Mouse (Mus musculus): ENCODE measurements around the gene Hspb8. TPM values are rescaled to one million over a fixed set of nuclear protein-coding genes. Genes with fewer than 3 reads are reported as not detected.
A peak's percentile ranks its signal among the peaks of the same experiment; 100 is the strongest.

Gene Hspb8
- polyA plus RNA-seq, 1 experiment from 2014 or later = 8.6 TPM

DNA sequence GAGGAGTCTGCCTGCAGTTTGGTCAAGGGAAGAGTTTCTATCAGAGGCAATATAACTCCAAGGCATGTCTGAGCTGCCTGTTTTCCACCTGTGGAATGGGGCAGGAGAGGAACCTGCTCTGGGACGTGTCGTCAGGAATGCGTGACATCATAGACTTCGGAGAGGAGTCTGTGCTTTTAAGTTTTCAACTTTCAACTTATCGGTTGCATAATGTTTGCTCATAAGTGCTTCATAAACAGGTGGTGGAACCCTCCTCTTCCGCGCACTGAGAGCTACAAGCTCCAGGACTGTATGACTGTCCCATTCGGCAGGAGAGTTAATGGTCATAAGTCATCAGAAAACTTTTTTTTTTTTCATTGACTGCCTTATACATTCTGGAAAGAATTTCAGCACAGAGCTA, 1.1 kb upstream of the Hspb8 start:
- Histone ChIP-seq H3K36me3 (replicated peaks) (no peaks in the 10 kb centered on the region), H3K27ac (no peak overlapping the region), H3K27me3 (ENCODE audit: poor library complexity, severe bottlenecking) (peaks cover 28% of the 10 kb centered on the region), H3K4me1 (peaks cover 51% of the 10 kb centered on the region), H3K9me3 (no peaks in the 10 kb centered on the region), H3K4me3 (no peak overlapping the region)
- 86% methylated on average over 8 of the region's 8 CpGs for WGBS
- DNase-seq (ENCODE audit: extremely low spot score, low spot score) = no peak

DNA sequence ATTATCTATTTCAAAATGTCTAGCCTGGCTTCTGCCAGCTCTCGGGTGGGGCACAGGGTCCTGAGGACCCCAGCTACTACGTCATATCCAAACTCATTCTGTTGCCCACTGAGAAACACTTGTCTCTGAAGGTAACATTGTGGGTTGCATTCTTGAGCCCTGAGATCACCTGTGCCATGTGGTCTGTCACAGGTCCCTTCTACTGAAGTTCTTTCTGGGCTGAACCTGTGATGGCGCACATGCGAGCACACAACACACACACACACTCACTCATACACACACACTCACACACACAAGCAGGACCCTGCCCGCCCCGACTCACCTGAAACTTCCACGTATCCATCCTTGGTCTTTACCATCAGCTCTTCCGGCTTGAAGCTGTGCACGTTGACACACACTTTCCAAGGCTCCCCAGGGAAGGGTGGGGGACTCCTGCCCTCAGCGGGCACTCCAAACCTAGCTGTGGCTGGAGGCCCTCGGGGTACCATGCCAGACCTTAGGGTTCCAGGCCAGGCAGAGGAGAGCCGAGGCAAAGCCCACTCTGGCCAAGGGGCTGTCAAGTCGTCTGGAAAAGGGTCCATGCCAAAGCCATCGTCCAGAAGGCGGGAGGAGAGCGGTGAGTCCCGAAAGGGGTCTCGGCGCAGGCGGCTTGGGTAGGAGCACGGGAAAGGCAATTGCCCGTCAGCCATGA, 728 bp downstream of the Hspb8 start:
- DNase-seq (ENCODE audit: extremely low spot score, low spot score) = no peak
- 59% methylated on average over 22 of the region's 22 CpGs for WGBS
- Histone ChIP-seq H3K36me3 (replicated peaks) (no peaks in the 10 kb centered on the region), H3K27ac (peak overlapping the region; percentile 84), H3K27me3 (ENCODE audit: poor library complexity, severe bottlenecking) (peaks cover 28% of the 10 kb centered on the region), H3K4me1 (peaks cover 64% of the 10 kb centered on the region), H3K9me3 (no peaks in the 10 kb centered on the region), H3K4me3 (peak overlapping the region; percentile 49)

DNA sequence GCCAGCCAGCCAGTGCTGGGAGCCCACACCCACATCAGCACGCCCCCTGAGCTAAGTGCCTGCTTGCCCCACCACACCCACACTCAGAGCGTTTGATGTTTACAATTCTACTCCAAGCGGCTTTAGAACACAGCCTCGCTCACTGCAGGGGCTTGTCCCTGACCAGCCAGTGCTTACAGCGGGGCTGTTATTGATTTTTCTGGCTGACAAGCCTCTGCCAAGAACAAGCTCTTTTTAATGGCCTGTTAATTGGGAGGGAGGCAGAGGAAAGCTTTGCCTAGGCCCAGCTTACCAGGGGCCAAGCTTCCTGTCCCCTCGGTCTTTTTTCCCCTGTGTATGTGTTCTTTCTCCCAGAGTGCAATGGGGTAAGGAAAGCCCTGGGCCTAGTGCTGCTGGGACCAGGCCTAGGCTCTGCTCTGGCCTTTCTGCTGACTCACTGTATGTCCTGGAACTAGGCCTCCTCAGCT, 1.9 kb downstream of the Hspb8 start:
- Histone ChIP-seq H3K4me3 (peak overlapping the region; percentile 24; the same call in 1 of the 2 replicates), H3K4me1 (peaks cover 75% of the 10 kb centered on the region)

DNA sequence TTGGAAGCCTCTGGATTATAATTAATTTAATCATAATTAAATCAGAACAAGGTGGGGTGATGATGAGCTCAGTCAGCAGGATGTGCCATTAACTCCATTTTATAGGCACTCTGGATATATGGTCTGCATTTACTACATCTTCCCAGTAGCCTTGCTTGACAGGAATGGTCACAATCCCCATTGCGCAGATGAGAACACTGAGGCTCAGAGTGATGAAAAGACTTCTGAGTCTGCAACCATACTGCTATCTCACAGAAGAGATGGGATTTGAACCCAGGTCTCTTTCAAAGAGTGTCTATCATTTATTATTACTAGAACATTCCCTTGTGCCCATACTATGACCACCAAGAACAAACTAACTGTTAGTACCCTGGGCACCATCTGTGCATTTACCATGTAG, 2.5 kb downstream of the Hspb8 start:
- 92% methylated on average over 1 of the region's 1 CpGs for WGBS
- H3K4me3 ChIP-seq = peak overlapping the region; percentile 24; the same call in 1 of the 2 replicates
- no peaks in the 10 kb centered on the region for H3K9me3 ChIP-seq
- H3K4me1 ChIP-seq = peaks cover 78% of the 10 kb centered on the region
- H3K27me3 ChIP-seq (ENCODE audit: poor library complexity, severe bottlenecking) = peaks cover 28% of the 10 kb centered on the region
- no peak for DNase-seq (ENCODE audit: extremely low spot score, low spot score)
- no peaks in the 10 kb centered on the region for H3K36me3 ChIP-seq (replicated peaks)
- peak overlapping the region; percentile 79 for H3K27ac ChIP-seq

More for the DNA sequence above, 1.9 kb downstream of the Hspb8 start:
- DNase-seq (ENCODE audit: extremely low spot score, low spot score) = peak; percentile 67
- H3K36me3 ChIP-seq (replicated peaks) = no peaks in the 10 kb centered on the region
- H3K27me3 ChIP-seq (ENCODE audit: poor library complexity, severe bottlenecking) = peaks cover 28% of the 10 kb centered on the region
- peak overlapping the region; percentile 79 for H3K27ac ChIP-seq
- no peaks in the 10 kb centered on the region for H3K9me3 ChIP-seq
- WGBS = 5% methylated on average over 6 of the region's 6 CpGs

DNA sequence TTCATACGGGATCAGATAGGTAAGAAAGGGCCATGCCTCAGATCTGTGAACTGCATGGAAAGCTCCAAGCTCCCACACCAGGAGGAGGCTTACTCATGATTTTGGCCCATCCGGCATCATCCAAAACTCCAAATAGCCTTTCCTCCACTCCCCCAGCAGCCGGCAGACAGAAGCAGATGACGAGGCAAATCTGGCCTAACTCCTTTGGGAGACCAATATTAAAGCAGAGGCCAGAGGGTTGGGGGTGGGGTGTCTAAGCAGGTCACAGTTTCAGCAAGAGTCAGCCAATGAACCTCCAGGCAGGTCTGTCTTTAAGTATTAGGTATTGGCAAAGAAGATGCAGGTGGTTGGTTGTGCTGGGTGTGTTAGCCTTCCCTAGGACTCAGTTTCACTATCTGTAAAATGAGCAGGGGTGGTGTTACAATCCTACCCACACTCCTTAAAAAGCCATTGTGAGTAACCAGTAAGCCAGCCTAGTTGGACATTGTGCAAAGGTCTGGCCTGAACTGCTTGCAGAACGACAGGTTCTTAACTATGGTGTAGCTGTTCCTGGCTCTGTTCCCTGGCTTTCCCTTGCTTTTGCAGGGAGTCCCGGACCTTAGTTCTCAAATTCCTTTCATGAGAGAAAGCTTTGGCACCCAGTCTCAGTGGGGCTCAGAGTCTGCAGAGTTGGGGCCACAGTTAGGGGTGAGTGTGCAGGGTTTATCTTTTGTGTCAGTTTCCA, 3.2 kb downstream of the Hspb8 start:
- H3K9me3 ChIP-seq = no peaks in the 10 kb centered on the region
- H3K27me3 ChIP-seq (ENCODE audit: poor library complexity, severe bottlenecking) = peaks cover 28% of the 10 kb centered on the region
- H3K4me3 ChIP-seq = no peak overlapping the region
- H3K27ac ChIP-seq = peak overlapping the region; percentile 79
- DNase-seq (ENCODE audit: extremely low spot score, low spot score) = no peak
- WGBS = 50% methylated on average over 6 of the region's 6 CpGs
- H3K36me3 ChIP-seq (replicated peaks) = 0 out of 2 replicates have a peak, but pooled peaks cover 3% of the 10 kb centered on the region
- H3K4me1 ChIP-seq = peaks cover 81% of the 10 kb centered on the region

DNA sequence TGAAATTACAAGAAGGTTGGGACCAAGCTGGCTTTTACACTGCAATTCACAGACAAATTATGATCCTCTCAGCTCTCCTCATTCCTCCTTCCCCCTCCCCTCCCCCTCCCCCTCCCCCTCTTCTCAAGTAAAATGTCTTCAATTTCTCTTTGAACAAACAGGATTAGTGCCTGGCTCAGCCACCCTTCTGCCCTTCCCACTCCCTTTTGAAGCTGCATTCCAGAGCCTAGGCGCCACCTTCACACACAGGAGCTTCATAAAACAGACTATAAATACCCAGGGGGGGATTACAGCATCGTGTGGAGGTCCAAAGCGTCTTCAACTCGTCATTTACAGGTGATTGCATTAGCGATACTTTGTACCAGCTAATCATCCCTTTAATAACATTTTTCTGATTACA, 6.5 kb downstream of the Hspb8 start:
- 13% methylated on average over 5 of the region's 5 CpGs for WGBS
- Histone ChIP-seq H3K36me3 (replicated peaks) (0 out of 2 replicates have a peak, but pooled peaks cover 5% of the 10 kb centered on the region), H3K27me3 (ENCODE audit: poor library complexity, severe bottlenecking) (0 out of 2 replicates have a peak, but pooled peaks cover 8% of the 10 kb centered on the region), H3K4me1 (peaks cover 88% of the 10 kb centered on the region), H3K27ac (peak overlapping the region; percentile 81), H3K4me3 (peak overlapping the region; percentile 24; the same call in 1 of the 2 replicates), H3K9me3 (no peaks in the 10 kb centered on the region)
- no peak for DNase-seq (ENCODE audit: extremely low spot score, low spot score)

DNA sequence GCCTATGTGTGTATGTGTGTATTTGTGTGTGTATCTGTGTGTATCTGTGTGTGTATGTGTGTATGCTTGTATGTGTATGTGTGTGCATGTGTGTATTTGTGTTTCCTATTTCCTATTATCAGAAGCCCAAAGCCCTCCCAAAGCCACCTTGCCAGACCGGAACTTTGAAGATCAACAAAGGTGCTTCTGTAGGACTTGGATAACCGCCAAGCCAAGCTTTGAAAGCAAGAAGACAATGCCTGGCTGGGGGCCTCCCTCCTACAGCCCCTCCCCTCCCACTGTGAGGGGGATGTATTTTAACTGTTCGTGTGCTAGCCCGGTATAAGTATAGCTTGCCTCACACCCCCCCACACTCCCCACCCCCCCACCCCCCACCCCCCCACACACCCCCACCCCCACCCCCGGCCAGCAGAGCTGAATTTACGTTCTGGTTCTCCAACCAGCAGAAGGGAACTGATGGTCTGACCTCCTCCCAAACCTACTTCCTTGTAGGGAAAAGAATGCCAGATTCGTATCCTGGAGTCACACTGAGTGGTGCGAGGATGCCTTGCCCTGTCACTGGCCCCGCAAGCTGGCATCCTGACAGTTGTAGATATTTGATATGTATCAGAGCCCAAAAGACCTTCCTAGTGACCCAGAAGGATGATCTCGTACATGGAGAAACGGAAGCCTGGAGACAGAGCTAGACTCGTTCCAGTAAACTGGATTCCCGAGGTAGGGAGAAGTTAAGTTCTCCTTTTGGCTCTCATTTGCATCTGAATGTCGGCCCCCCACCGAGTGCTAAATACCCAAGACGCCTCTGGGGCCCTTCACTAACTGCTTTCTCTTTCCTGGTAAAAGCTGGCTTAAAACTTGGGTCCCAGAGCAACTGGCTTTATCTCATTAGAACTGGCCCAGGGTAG, 12.7 kb downstream of the Hspb8 start:
- peak overlapping the region; percentile 32 for H3K4me3 ChIP-seq
- no peaks in the 10 kb centered on the region for H3K9me3 ChIP-seq
- 0 out of 2 replicates have a peak, but pooled peaks cover 5% of the 10 kb centered on the region for H3K36me3 ChIP-seq (replicated peaks)
- H3K27ac ChIP-seq = peak overlapping the region; percentile 75
- WGBS = 1% methylated on average over 16 of the region's 16 CpGs
- peaks cover 74% of the 10 kb centered on the region for H3K4me1 ChIP-seq
- peak; percentile 47 for DNase-seq (ENCODE audit: extremely low spot score, low spot score)
- H3K27me3 ChIP-seq (ENCODE audit: poor library complexity, severe bottlenecking) = 0 out of 2 replicates have a peak, but pooled peaks cover 19% of the 10 kb centered on the region

DNA sequence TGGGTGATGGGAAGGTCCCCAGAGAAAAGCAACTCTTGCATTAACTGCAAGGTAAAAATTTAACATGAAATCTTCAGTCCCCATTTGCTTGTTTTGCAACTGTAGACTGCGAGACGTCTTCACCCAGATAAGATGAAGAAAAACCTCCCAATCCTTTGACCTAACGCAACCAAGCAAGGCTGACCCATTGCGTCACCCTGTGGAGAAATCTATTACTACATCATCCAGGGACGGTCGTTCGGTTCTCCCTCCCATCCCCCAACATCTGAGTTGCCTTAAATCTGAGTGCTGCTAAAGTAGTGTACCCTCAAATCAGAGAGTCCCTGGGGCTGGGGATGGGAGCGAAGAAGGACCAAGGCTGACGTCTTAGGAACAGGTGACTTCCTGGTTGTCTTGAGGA, 13.7 kb downstream of the Hspb8 start:
- Histone ChIP-seq H3K27me3 (ENCODE audit: poor library complexity, severe bottlenecking) (0 out of 2 replicates have a peak, but pooled peaks cover 16% of the 10 kb centered on the region), H3K9me3 (no peaks in the 10 kb centered on the region), H3K36me3 (replicated peaks) (no peaks in the 10 kb centered on the region), H3K4me1 (peaks cover 67% of the 10 kb centered on the region), H3K27ac (peak overlapping the region; percentile 75), H3K4me3 (no peak overlapping the region)
- DNase-seq (ENCODE audit: extremely low spot score, low spot score) = no peak
- WGBS = 53% methylated on average over 9 of the region's 9 CpGs

DNA sequence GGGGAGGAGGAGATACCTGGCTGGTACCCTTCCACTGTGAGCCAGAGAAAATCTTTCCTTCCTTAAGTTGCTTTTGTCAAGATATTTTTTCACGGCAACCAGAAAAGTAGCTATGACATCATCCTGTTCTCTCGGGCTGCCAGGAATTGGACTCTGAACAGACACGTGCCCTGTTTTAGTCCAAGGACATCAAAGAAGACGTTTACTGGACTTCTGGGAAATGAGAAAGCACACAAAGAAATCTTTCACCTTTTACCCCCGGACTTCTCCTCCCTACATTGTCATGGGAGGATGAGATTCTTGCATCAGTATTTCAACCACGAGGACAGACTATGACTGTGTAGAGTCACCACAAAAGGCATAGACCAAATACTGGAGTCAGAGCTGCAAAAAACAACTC, 14.7 kb downstream of the Hspb8 start:
- no peak overlapping the region for H3K4me3 ChIP-seq
- WGBS = 61% methylated on average over 6 of the region's 6 CpGs
- H3K4me1 ChIP-seq = peaks cover 57% of the 10 kb centered on the region
- H3K9me3 ChIP-seq = no peaks in the 10 kb centered on the region
- H3K27ac ChIP-seq = 0 out of 2 replicates have a peak overlapping the region, but pooled peaks have one; percentile 20
- H3K36me3 ChIP-seq (replicated peaks) = no peaks in the 10 kb centered on the region
- H3K27me3 ChIP-seq (ENCODE audit: poor library complexity, severe bottlenecking) = 0 out of 2 replicates have a peak, but pooled peaks cover 12% of the 10 kb centered on the region
- DNase-seq (ENCODE audit: extremely low spot score, low spot score) = no peak

DNA sequence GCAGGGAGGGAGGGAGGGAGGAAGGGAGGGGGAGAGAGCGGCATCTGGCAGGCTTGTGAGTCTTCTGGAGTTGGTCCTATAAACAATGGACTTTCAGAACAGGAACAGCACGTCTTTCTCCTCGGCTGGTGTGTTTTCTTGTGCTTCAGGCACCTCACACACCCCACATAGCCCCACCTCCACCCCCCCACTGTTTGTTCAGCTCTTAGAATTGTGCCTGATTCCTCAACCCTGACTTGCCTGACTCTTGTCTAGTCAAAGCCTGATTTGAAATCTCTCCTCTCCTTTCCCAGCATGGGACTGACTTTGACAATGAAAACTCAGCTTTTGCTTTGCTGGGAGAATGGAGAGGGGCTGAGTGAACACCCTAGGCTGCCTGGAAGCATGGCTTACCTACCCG, 15.3 kb downstream of the Hspb8 start:
- Histone ChIP-seq H3K27ac (no peak overlapping the region), H3K27me3 (ENCODE audit: poor library complexity, severe bottlenecking) (0 out of 2 replicates have a peak, but pooled peaks cover 12% of the 10 kb centered on the region), H3K4me1 (peaks cover 51% of the 10 kb centered on the region), H3K36me3 (replicated peaks) (no peaks in the 10 kb centered on the region), H3K9me3 (no peaks in the 10 kb centered on the region), H3K4me3 (no peak overlapping the region)
- no peak for DNase-seq (ENCODE audit: extremely low spot score, low spot score)
- 29% methylated on average over 3 of the region's 4 CpGs for WGBS

DNA sequence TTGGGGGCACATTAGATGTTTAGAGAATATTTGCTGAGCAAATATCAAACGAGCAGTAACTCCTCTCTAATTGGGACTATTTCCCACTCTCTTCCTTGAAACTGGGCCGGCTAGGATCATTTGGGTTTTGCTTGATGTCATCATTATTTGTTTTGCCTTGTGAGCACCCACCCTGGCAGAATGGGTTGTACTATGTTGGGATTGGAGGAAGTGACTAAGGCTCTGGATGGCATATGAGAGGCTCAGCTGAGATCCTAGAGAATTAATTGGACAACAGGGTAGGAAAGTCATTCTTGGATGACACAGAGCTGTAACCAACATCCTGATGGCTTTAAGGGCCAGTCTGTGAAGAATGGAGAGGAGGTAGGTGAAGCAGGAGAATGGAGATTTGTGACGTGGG, 16.2 kb downstream of the Hspb8 start:
- no peaks in the 10 kb centered on the region for H3K9me3 ChIP-seq
- 88% methylated on average over 3 of the region's 3 CpGs for WGBS
- 0 out of 2 replicates have a peak, but pooled peaks cover 12% of the 10 kb centered on the region for H3K27me3 ChIP-seq (ENCODE audit: poor library complexity, severe bottlenecking)
- H3K4me1 ChIP-seq = peaks cover 45% of the 10 kb centered on the region
- no peak overlapping the region for H3K4me3 ChIP-seq
- H3K36me3 ChIP-seq (replicated peaks) = no peaks in the 10 kb centered on the region
- H3K27ac ChIP-seq = no peak overlapping the region
- no peak for DNase-seq (ENCODE audit: extremely low spot score, low spot score)

DNA sequence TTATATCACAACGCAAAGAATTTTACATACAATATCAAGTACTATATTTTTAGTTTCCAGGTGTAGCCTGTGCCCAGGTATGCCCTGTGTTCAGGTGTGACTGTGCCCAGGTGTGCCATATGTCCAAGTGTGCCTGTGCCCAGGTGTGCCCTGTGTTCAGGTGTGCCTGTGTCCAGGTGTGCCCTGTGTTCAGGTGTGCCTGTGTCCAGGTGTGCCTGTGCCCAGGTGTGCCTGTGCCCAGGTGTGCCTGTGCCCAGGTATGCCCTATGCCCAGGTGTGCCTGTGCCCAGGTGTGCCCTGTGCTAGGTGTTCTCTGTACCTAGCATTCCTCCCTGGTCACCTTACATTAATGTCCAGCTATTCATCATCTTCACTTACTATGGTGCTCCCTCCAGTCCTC, 16.7 kb downstream of the Hspb8 start:
- no peak for DNase-seq (ENCODE audit: extremely low spot score, low spot score)
- H3K4me3 ChIP-seq = no peak overlapping the region
- no peak overlapping the region for H3K27ac ChIP-seq
- 88% methylated on average over 1 of the region's 1 CpGs for WGBS
- H3K27me3 ChIP-seq (ENCODE audit: poor library complexity, severe bottlenecking) = 0 out of 2 replicates have a peak, but pooled peaks cover 7% of the 10 kb centered on the region
- peaks cover 40% of the 10 kb centered on the region for H3K4me1 ChIP-seq
- H3K9me3 ChIP-seq = no peaks in the 10 kb centered on the region
- H3K36me3 ChIP-seq (replicated peaks) = no peaks in the 10 kb centered on the region
